Mouse (Mus musculus): ENCODE measurements around the gene Csrnp1. TPM values are rescaled to one million over a fixed set of nuclear protein-coding genes. Genes with fewer than 3 reads are reported as not detected.

Gene Csrnp1
- polyA plus RNA-seq, 1 experiment: 50.5 TPM

DNA sequence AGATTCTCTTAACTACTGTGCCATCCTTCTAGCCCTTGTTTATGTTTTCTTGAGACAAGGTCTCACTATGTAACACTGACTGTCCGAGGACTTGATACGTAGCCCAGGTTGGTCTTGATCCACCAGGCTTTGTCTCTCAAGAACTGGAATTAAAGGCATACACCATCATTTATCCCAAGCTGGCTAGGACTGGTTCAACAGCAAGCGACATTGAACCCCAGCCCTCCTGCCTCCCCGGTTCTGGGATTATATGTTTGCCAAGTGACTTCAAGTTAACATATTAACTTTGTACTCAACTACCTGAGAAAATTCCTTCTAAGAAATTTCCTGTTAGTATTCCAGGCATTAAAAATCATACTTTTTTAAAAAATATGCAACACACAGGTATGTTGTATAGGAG, 9.2 kb downstream of the Csrnp1 start:
- H3K4me3 ChIP-seq (ENCODE audit: extremely low read depth, insufficient read depth, insufficient read length): no peak overlapping the region
- H3K36me3 ChIP-seq (ENCODE audit: control insufficient read depth, insufficient read depth, low read length): peaks cover 41% of the 10 kb centered on the region
- no peak overlapping the region for H3K27ac ChIP-seq (ENCODE audit: insufficient read depth, low read length)
- no peak for DNase-seq (ENCODE audit: low read depth in 1 of 2, low spot score in 2 of 2)
- H3K4me1 ChIP-seq (ENCODE audit: control insufficient read depth, insufficient read depth, insufficient read length): peaks cover 21% of the 10 kb centered on the region; the same call in 1 of the 2 replicates
- 94% methylated on average over 4 of the region's 4 CpGs for WGBS
- TF ChIP-seq CTCF (IDR thresholded peaks at IDR 0.05; ENCODE audit: extremely low read depth, insufficient read depth, insufficient read length, insufficient replicate concordance) (no peak), POLR2A (IDR thresholded peaks at IDR 0.05; ENCODE audit: low read depth, low read length) (no peak)
- no peaks in the 10 kb centered on the region for H3K27me3 ChIP-seq (ENCODE audit: control insufficient read depth, insufficient read depth, low read length)

- TF ChIP-seq POLR2A (IDR thresholded peaks at IDR 0.05; ENCODE audit: low read depth, low read length): no peak
- TF ChIP-seq CTCF (IDR thresholded peaks at IDR 0.05; ENCODE audit: extremely low read depth, insufficient read depth, insufficient read length, insufficient replicate concordance): no peak
- H3K4me1 ChIP-seq (ENCODE audit: control insufficient read depth, insufficient read depth, insufficient read length): peaks cover 16% of the 10 kb centered on the region; the same call in 1 of the 2 replicates
- no peak overlapping the region for H3K27ac ChIP-seq (ENCODE audit: insufficient read depth, low read length)
- H3K27me3 ChIP-seq (ENCODE audit: control insufficient read depth, insufficient read depth, low read length): no peaks in the 10 kb centered on the region
- no peak overlapping the region for H3K4me3 ChIP-seq (ENCODE audit: extremely low read depth, insufficient read depth, insufficient read length)
- DNase-seq (ENCODE audit: low read depth in 1 of 2, low spot score in 2 of 2): no peak
- 84% methylated on average over 5 of the region's 5 CpGs for WGBS
- peaks cover 41% of the 10 kb centered on the region for H3K36me3 ChIP-seq (ENCODE audit: control insufficient read depth, insufficient read depth, low read length)
Measured at GRCm38 (mm10) chr9:119974609-119975008, 9.8 kb downstream of the Csrnp1 start.

GRCm38 (mm10) chr9:119973869-119974520, 10.5 kb downstream of the Csrnp1 start:
- H3K4me1 ChIP-seq (ENCODE audit: control insufficient read depth, insufficient read depth, insufficient read length): peaks cover 10% of the 10 kb centered on the region; the same call in 1 of the 2 replicates
- H3K27ac ChIP-seq (ENCODE audit: insufficient read depth, low read length): no peak overlapping the region
- no peak for TF ChIP-seq POLR2A (IDR thresholded peaks at IDR 0.05; ENCODE audit: low read depth, low read length)
- TF ChIP-seq CTCF (IDR thresholded peaks at IDR 0.05; ENCODE audit: extremely low read depth, insufficient read depth, insufficient read length, insufficient replicate concordance): peak; percentile 44; the same call in 1 of the 2 replicates
- 92% methylated on average over 27 of the region's 27 CpGs for WGBS
- peak in 1 of 2 experiments; percentile 36 for DNase-seq (ENCODE audit: low read depth in 1 of 2, low spot score in 2 of 2)
- H3K36me3 ChIP-seq (ENCODE audit: control insufficient read depth, insufficient read depth, low read length): peaks cover 41% of the 10 kb centered on the region
- no peak overlapping the region for H3K4me3 ChIP-seq (ENCODE audit: extremely low read depth, insufficient read depth, insufficient read length)
- H3K27me3 ChIP-seq (ENCODE audit: control insufficient read depth, insufficient read depth, low read length): no peaks in the 10 kb centered on the region

GRCm38 (mm10) chr9:119973281-119973680, 11.2 kb downstream of the Csrnp1 start:
- H3K4me1 ChIP-seq (ENCODE audit: control insufficient read depth, insufficient read depth, insufficient read length): peaks cover 3% of the 10 kb centered on the region; the same call in 1 of the 2 replicates
- no peaks in the 10 kb centered on the region for H3K27me3 ChIP-seq (ENCODE audit: control insufficient read depth, insufficient read depth, low read length)
- peaks cover 41% of the 10 kb centered on the region for H3K36me3 ChIP-seq (ENCODE audit: control insufficient read depth, insufficient read depth, low read length)
- TF ChIP-seq CTCF (IDR thresholded peaks at IDR 0.05; ENCODE audit: extremely low read depth, insufficient read depth, insufficient read length, insufficient replicate concordance): no peak
- H3K4me3 ChIP-seq (ENCODE audit: extremely low read depth, insufficient read depth, insufficient read length): no peak overlapping the region
- WGBS: 80% methylated on average over 23 of the region's 23 CpGs
- no peak overlapping the region for H3K27ac ChIP-seq (ENCODE audit: insufficient read depth, low read length)
- no peak for DNase-seq (ENCODE audit: low read depth in 1 of 2, low spot score in 2 of 2)

DNA sequence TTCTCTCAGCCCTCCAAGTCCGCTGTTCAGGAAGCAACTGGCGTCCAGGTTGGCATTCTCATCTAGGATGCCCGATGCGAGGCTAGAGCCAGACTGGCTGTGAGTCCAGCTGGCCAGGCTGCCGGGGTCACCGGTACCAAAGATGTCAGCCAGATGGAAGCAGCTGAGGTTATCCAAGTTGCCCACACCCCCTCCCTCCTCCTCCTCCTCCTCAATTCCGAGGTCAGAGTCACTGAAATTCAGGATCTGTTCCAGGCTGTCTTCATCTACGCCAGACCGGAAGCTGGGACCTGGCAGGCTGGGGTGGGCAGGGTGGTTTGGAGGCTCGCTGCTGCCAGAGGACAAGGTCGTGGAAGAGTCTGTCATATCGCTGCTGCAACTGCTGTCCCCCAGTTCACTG, 11.9 kb downstream of the Csrnp1 start:
- no peak for TF ChIP-seq CTCF (IDR thresholded peaks at IDR 0.05; ENCODE audit: extremely low read depth, insufficient read depth, insufficient read length, insufficient replicate concordance)
- TF ChIP-seq POLR2A (IDR thresholded peaks at IDR 0.05; ENCODE audit: low read depth, low read length): no peak
- Histone ChIP-seq H3K36me3 (ENCODE audit: control insufficient read depth, insufficient read depth, low read length) (peaks cover 41% of the 10 kb centered on the region), H3K27ac (ENCODE audit: insufficient read depth, low read length) (no peak overlapping the region), H3K4me1 (ENCODE audit: control insufficient read depth, insufficient read depth, insufficient read length) (peaks cover 3% of the 10 kb centered on the region; the same call in 1 of the 2 replicates), H3K27me3 (ENCODE audit: control insufficient read depth, insufficient read depth, low read length) (no peaks in the 10 kb centered on the region), H3K4me3 (ENCODE audit: extremely low read depth, insufficient read depth, insufficient read length) (no peak overlapping the region)
- DNase-seq (ENCODE audit: low read depth in 1 of 2, low spot score in 2 of 2): no peak
- 85% methylated on average over 12 of the region's 12 CpGs for WGBS

GRCm38 (mm10) chr9:119972166-119972565, 12.3 kb downstream of the Csrnp1 start:
- DNase-seq (ENCODE audit: low read depth in 1 of 2, low spot score in 2 of 2): no peak
- 88% methylated on average over 10 of the region's 10 CpGs for WGBS
- Histone ChIP-seq H3K27me3 (ENCODE audit: control insufficient read depth, insufficient read depth, low read length) (no peaks in the 10 kb centered on the region), H3K4me3 (ENCODE audit: extremely low read depth, insufficient read depth, insufficient read length) (no peak overlapping the region), H3K4me1 (ENCODE audit: control insufficient read depth, insufficient read depth, insufficient read length) (peaks cover 3% of the 10 kb centered on the region; the same call in 1 of the 2 replicates), H3K36me3 (ENCODE audit: control insufficient read depth, insufficient read depth, low read length) (peaks cover 41% of the 10 kb centered on the region), H3K27ac (ENCODE audit: insufficient read depth, low read length) (no peak overlapping the region)
- TF ChIP-seq CTCF (IDR thresholded peaks at IDR 0.05; ENCODE audit: extremely low read depth, insufficient read depth, insufficient read length, insufficient replicate concordance): no peak
- TF ChIP-seq POLR2A (IDR thresholded peaks at IDR 0.05; ENCODE audit: low read depth, low read length): no peak
